Mouse (Mus musculus) erythroblast, adult 5-6 weeks (primary cell): ENCODE data around the gene 5730455P16Rik. TPM values are rescaled to one million over a fixed set of nuclear protein-coding genes. Genes with fewer than 3 reads are reported as not detected.
"Not testable (repeated sequence)": the region's sequence is repeated elsewhere in the genome, so short reads cannot be mapped to it uniquely, and the experiment has no call there.

Experiments used
- ATAC-seq: replicated peaks from 2 replicates; pipeline ENCODE4 v1.8.0; 2016; ENCODE audit warnings: moderate number of reproducible peaks, mild to moderate bottlenecking, moderate TSS enrichment, inconsistent platforms; ENCODE audit not compliant: poor library complexity, low FRiP score, severe bottlenecking
- total RNA-seq, 2 experiments: library from RNA; stranded (forward) in 1 of 2; stranded (reverse) in 1 of 2; fragments of 150-400 nt in 1 of 2; fragments of 200-764, 138-1000 nt in 1 of 2; gene quantifications; 2 replicates each; pipeline versions ENCODE4 v1.2.3 to v1.2.4; 2015 to 2017; ENCODE audit warnings: low replicate concordance in 2 of 2

The 5730455P16Rik gene
- total RNA-seq (2015; ENCODE audit: low replicate concordance) = 0.84 and 0.96 TPM in 2 replicates
- total RNA-seq (2017; ENCODE audit: low replicate concordance) = 3.8 and 4.0 TPM in 2 replicates

DNA sequence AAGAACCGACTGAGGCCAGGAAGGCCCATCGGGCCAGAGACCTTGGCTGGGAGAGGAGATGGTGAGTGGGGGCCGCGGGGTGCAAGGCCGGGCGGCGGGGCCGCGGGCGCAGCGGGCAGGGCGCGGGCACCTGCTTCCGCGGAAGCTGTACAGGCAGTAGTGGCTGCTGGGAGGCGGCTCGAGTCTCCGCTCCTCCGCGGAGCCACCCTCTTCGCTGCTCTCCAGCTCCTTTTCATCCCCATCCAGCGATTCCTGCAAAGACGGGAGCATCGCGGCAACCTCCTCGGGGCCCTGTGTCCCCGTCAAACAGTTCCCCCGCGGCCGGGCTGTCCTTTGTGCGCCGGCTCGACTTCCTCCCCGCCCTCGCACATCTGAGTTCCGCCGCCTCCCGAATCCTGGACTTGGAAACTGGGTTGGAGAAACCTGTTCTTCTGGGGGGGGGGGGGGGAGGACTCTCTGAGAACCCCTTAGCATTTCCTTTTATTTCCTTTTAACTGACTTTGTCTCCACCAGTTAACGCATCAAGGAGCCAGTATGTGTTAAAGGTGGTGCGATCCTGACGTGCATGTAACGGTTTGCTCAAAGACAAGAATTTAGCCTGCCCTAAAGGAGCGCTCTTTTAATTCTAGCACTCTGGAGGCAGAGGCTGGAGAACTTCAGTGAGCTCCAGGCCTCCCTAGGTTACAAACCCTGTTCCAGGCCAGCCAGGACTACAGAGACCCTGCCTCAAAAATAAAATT, at the start of gene 5730455P16Rik:
Gene 5730455P16Rik (minus strand): TSS at position 323 of the 740 bp plus-strand sequence.
- peak; percentile 88 for ATAC-seq

DNA sequence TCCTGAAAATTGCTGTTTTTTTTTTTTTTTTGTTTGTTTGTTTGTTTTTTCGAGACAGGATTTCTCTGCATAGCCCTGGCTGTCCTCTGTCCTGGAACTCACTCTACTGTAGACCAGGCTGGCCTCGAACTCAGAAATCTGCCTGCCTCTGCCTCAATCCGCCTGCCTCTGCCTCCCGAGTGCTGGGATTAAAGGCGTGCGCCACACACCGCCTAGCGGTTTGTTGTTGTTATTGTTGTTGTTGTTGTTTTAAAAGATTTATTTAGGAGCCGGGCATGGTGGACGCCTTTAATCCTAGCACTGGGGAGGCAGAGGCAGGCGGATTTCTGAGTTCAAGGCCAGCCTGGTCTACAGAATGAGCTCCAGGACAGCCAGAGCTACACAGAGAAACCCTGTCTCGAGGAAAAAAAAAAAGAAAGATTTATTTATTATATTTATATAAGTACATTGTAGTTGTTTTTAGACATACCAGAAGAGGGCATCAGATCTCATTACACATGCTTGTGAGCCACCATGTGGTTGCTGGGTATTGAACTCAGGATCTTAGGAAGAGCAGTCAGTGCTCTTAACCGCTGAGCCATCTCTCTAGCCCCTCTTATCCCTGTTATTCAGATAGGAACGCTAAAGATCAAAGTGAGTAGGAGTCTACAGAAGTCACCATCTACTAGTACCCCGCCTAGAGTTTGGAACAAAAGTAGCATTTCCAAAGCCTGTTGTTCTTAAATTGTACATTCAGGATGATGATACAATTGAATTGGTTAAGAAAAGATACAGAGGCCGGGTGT, 48.4 kb upstream of the 5730455P16Rik start:
- ATAC-seq = not testable (repeated sequence)

DNA sequence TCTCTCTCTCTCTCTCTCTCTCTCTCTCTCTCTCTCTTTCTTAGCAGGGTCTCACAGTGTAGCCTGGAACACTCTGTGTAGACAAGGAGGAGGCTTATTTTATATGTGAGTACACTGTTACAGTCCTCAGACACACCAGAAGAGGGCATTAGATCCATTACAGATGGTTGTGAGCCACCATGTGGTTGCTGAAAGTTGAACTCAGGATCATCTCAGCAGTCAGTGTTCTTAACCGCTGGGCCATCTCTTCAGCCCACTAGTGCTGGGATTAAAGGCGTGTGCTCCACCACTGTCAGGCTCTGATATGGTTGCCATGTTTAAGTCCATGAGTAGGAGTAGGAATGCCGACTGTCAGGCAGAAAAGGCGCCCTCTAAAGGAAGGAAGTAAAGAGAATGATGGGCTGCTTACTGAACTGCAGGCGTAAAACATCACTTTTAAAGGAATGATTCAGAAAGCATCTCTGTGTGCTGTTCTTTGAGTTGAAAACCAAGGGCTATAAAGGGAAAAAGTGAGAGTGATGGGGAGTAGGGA, 47.5 kb upstream of the 5730455P16Rik start:
- no peak for ATAC-seq

DNA sequence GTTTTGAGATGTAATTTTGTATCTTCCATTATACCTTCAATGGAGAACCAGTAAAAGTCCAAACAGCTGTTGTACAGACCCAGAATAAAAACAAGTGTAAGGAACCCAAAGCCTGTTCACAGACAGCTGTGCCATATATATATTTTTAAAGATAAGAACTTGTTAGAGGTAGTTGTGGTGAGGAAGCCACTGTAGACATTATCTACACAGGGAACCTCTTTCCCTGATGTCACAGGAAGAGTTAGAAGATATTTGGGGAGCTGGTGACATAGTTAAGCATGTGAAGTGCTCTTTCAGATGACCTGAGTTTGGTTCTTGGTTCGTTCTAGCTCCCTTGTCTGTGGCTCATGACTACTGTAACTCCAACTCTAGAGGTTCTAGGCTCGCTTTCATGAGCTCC, 46.9 kb upstream of the 5730455P16Rik start:
- ATAC-seq = no peak

DNA sequence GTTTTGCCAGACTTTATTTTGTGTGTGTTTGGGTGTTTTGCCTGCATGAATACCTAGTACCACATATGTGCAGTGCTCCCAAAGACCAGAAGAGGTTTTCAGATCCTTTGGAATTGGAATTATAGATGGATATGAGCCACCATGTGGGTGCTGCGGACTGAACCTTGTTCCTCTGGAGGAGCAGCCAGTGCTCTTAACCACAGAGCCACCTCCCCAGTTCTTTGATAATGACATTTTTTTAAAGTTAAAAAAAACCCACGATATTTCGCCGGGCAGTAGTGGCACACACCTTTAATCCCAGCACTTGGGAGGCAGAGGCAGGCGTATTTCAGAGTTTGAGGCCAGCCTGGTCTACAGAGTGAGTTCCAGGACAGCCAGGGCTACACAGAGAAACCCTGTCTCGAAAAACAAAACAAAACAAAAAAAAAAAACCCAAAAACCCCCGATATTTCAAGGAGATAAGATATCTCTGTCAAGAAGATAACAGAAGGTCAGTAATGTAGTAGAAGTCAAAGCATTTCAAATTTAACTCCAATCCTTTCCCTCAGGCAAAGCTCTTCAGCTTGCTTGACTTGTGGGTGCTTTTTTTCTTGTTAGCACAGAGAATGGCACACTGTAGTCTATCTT, 43.7 kb upstream of the 5730455P16Rik start:
- no peak for ATAC-seq

DNA sequence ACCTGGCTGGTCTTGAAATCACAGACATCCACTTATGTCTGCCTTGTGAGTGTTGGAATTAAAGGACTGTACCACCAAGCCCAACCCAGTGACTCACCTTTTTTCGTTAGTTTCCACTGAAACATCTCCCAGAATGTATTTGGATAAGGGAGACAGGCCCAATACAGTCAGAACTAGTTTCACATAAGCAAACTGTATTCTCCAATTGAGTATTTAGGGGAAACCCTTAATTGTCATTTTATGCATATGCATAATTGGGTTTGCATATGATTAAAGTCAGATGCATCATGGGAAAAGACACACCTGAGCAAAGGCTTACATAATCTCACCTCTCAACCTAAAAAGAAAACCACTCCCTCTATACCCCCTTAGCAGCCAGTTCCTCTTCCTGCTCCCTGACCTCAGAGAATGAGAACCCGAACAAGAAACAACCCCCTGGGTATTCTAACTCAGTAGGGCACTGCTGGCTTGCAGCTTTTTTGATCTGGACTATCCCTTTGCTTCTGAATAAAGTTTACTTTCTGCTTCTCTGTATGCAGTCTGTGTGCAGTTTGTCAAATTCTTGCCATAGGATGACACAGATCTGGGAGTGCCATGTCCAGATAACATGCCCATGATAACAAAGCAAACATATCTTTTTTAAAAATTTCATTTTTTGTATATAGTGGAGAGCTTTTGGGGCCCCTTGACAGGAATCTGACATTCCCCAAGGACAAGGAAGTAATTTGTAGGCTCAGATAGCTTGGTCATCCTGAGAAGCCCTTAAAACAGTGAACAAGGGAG, 42.6 kb upstream of the 5730455P16Rik start:
- ATAC-seq = no peak

DNA sequence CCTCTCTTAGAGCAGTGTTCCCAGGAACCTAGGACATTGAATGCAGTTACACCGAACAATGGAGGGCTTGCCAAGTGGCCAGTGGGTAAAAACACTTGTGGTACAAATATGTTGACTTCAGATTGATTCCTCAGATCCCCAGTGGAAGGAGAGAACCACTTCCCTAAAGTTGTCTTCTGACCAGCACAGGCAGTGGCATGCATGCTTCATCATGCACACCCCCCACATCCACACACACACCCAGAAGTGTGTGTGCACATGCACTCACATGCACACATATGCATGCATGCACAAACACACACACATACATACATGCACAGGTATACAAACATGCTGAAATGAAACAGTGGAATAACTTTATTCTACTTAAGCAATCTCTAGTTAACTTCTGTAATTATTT, 41.9 kb upstream of the 5730455P16Rik start:
- no peak for ATAC-seq

DNA sequence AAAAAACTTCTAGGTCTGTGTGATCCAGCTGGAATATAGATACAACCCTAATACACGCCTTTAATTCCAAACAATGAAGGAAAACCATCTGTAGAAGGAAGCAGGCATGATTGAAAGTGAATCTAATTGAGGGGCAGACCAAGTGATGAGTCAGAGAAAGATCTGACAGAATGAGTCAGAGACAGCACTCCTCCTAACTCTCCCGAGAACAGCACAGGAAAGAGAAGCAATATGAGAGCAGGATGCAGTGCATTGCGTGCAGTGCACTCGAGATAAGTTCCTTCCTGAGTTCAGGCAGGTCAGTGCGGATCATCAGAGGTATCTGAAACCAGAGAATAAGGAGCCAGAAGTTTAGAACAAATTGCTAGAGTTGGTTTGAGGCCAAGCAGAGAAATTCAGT, 39.3 kb upstream of the 5730455P16Rik start:
- no peak for ATAC-seq

DNA sequence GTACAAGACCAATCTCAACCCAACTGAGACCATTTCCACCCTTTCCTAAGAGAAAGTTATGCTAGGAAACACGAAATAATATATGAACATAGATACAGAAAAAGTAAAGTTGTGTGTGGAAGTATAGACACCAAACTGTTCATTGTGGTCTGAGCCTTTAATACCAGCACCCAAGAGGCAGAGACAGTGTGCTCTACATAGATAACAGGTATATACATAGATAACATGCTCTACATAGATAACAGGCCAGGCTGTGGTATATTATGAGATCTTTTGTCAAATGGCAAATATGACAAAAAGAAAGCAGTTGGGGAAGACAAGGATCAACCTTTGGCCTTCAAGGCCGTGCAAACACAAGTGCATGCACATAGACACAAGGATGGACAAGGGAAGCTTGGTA, 32.5 kb upstream of the 5730455P16Rik start:
- ATAC-seq = no peak

DNA sequence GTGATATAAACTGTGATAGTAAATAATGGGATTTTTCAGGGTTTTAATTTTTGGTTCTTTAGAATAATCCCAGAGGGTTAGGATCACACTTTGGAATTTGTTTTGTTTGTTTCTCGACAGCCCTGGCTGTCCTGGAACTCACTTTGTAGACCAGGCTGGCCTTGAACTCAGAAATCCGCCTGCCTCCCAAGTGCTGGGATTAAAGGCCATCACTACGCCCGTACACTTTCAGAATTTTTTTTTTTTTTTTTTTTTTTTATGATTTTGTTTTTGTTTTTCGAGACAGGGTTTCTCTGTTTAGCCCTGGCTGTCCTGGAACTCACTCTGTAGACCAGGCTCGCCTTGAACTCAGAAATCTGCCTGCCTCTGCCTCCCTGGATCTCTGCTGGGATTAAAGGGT, 30.0 kb upstream of the 5730455P16Rik start:
- ATAC-seq = not testable (repeated sequence)

DNA sequence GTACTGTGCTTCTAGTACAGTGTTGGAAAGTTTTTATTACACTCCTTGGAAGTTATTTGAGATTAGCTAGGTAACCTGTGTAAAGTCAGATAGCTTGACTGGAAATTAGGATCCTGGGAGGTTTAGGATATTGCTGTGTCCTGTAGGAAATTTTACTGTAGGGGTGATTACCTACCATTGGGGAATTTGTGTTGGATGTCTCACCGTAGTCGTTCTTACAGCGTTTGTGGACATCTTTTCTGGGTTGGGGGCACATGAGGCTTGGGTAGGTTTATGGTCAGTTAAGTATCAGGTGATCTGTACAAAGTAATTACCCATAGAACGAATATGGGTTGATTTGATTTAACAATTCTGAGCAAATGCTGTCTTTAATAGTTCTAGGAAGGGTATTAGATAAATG, 18.8 kb upstream of the 5730455P16Rik start:
- ATAC-seq = no peak

DNA sequence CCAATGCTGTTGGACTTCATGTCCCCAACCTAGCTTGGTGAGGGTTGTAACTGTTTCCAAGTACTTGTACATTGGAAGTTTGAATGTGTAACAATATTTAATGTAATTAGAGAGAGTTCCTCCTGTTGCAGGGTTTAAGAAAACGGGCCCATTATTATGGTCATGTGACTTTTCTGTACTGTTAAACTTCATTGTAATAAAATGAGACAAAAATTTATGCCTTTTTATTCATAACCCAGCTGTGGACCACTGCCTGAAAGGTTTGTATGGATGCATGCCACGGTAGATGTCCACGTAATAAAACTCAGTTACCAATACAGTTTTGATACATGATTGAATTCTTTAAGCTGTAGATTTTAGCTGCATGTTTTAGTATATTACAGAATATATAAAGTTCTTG, 18.1 kb upstream of the 5730455P16Rik start:
- ATAC-seq = no peak

DNA sequence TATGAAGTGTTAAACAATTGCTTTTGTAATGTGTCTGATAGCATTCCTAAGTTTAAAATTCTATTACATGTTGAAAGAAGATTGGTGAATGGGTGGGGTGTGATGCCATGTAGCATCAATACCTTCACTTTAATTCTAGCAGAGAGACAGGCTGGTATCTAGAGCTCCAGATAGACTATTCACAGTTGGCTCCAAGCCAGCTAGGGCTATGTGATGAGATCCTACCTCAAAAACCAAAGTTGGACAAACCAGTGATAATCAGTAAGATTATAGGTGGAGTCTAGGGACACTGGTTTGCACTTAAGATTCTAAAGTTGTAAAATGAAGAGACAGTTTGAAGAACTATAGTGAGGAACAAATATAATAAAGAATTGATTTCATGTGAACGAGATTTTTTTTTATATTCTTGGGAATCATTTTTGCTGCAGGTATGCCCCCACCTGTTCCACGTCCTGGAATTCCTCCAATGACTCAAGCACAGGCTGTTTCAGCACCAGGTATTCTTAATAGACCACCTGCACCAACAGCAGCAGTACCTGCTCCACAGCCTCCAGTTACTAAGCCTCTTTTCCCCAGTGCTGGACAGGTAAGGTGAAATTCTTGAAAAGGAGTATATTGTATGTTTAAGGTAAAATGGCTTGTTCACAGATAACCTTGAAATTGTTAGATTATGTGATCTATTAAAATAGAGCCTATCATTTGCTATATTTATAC, 13.7 kb upstream of the 5730455P16Rik start:
- no peak for ATAC-seq

DNA sequence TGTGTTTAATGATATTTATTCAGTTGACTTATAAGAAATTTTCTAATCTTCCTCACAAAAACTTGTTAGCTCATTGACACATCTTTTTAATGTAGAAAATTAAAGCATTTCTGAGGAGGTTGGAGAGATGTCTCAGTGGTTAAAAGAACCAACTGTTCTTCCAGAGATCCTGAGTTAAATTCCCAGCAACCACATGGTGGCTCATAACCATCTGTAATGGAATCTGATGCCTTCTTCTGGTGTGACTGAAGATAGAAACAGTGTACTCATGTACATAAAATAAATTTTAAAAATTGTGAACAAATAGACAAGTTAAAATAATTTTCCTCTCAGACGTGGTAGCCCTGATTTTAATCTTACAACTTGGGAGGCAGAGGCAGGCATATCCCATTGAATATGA, 12.1 kb upstream of the 5730455P16Rik start:
- ATAC-seq = no peak

DNA sequence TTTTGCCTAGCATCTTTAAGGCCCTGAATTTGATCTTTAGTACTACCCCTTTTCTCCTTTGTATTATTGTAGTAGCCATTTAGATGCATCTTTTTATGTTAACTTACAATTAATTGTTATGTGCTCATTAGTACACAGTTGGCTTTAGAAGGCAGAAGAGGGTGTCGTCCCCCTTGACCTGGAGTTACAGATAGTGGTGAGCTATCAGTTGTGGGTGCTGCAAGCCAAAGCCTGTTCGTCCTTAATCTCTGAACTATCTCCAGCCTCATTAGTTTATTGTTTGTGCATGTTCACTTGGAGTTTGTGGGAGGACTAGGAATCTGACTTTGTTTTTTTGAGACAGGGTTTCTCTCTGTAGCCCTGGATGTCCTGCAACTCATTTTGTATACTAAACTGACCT, 9.0 kb upstream of the 5730455P16Rik start:
- no peak for ATAC-seq

DNA sequence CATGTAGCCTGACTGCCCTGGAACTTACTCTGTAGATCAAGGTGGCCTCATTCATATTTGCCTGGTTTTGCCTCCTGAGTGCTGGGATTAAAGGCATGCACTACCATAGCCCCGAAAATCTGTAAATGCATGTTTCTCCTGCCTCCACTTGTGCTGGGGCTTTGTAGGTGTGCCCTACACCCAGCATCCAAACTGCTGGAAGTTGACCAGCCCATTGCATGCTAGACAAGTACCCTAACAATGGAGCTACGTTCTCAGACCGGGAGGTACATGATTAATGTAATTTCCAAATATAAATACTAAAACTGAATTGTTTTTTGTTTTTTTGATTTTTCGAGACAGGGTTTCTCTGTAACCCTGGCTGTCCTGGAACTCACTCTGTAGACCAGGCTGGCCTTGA, 7.2 kb upstream of the 5730455P16Rik start:
- ATAC-seq = no peak

DNA sequence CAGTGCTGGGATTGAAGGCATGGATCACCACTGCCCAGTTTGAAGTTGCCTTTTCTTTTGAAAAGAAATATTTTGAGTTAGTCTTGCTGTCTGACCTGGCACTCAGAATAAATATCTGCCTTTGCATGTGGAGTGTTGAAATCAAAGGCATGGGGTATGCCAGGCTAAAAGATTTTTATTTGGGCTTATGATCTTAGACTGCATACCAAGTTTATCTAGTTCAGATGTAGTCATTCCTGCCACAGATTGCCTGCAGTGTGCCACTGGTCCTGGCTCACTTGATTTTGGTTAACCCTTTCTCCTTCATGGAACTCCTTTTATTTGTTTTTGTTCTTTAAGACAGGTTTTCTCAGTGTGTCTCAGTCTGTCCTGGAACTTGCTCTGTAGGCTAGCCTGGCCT, 6.6 kb upstream of the 5730455P16Rik start:
- no peak for ATAC-seq

DNA sequence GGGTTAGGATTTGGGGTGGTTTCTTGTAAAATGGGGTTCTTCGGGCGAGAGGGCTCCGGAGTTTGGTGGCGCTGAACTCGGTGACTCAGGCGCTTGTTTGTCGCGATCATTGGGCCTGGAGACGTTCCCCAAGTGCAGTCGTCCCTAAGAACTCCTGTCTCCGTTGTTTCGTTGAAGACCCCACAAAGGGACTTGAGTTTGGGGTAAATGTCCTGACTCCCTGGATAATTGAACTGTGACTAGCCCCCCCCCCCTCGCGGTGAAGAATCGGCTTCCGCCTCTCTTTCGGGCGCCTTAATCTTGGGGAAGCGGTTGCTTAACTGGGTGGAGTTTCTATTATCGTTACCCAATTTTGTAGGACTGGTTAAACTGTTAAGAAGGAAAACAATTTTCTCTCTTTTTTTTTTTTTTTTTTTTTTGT, 5.8 kb upstream of the 5730455P16Rik start:
- peak; percentile 57 for ATAC-seq

DNA sequence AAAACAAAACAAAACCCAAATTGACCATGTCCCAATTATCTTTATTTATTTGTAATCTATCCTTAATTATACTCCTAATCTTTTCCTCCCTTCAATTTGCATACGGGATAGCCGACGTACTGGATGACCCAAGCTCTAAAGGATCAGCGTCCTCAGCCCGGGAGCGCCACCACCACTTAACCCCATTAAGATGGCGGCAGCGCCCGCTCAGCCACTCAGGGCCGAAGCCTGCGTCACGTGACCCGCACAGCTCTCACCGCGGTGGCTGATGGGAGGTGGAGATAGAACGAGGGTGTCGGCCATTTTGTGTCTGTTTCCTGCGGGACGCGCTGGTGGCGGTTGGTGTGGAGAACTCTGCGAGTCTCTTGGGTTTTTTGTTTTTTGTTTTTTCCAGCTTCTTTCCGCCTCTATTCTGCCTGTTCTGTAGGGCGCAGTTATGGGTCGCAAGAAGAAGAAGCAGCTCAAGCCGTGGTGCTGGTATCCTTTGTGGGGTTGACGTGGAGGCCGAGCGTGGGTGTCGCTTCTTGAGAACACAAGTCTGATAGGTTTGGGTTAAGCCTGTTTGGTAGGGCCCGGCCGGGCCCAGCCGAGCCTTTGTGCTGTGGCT, 5.3 kb upstream of the 5730455P16Rik start, which contains the start of gene Zfp207:
Gene Zfp207 (plus strand): TSS at position 261 of the 607 bp plus-strand sequence.
- peak; percentile 94 for ATAC-seq
